Mouse (Mus musculus): ENCODE data around the gene Gm13289. TPM values are rescaled to one million over a fixed set of nuclear protein-coding genes. Genes with fewer than 3 reads are reported as not detected.
"Not testable (repeated sequence)": the region's sequence is repeated elsewhere in the genome, so short reads cannot be mapped to it uniquely, and the experiment has no call there.

Gene Gm13289
- polyA plus RNA-seq, 1 experiment = not detected

GRCm38 (mm10) chr4:88797097-88797496, 20.4 kb downstream of the Gm13289 start, which contains the start of gene Gm13279:
TSS of gene Gm13279 (plus strand) at chr4:88797397.
- H3K79me2 ChIP-seq (ENCODE audit: control insufficient read depth, insufficient read depth); H3K4me3 ChIP-seq (ENCODE audit: insufficient read depth, poor library complexity, severe bottlenecking); H3K36me3 ChIP-seq (ENCODE audit: control insufficient read depth, insufficient read depth); H3K79me3 ChIP-seq (ENCODE audit: low read depth); H3ac ChIP-seq (ENCODE audit: control insufficient read depth, insufficient read length, low read depth); H3K27me3 ChIP-seq (ENCODE audit: control insufficient read depth, insufficient read depth, insufficient read length): not testable (repeated sequence)

GRCm38 (mm10) chr4:88799365-88799764, 22.6 kb downstream of the Gm13289 start, which contains the start of gene Gm13285:
TSS of gene Gm13285 (plus strand) at chr4:88799665.
- not testable (repeated sequence) for H3ac ChIP-seq (ENCODE audit: control insufficient read depth, insufficient read length, low read depth); H3K79me2 ChIP-seq (ENCODE audit: control insufficient read depth, insufficient read depth); H3K79me3 ChIP-seq (ENCODE audit: low read depth); H3K27me3 ChIP-seq (ENCODE audit: control insufficient read depth, insufficient read depth, insufficient read length); H3K4me3 ChIP-seq (ENCODE audit: insufficient read depth, poor library complexity, severe bottlenecking); H3K36me3 ChIP-seq (ENCODE audit: control insufficient read depth, insufficient read depth)

GRCm38 (mm10) chr4:88802954-88803353, 26.2 kb downstream of the Gm13289 start, which contains the start of gene Gm13287:
TSS of gene Gm13287 (plus strand) at chr4:88803254.
- H3K79me2 ChIP-seq (ENCODE audit: control insufficient read depth, insufficient read depth); H3K36me3 ChIP-seq (ENCODE audit: control insufficient read depth, insufficient read depth); H3K27me3 ChIP-seq (ENCODE audit: control insufficient read depth, insufficient read depth, insufficient read length); H3K79me3 ChIP-seq (ENCODE audit: low read depth); H3ac ChIP-seq (ENCODE audit: control insufficient read depth, insufficient read length, low read depth); H3K4me3 ChIP-seq (ENCODE audit: insufficient read depth, poor library complexity, severe bottlenecking): not testable (repeated sequence)

GRCm38 (mm10) chr4:88805231-88805630, 28.5 kb downstream of the Gm13289 start, which contains the start of gene Gm13288:
TSS of gene Gm13288 (plus strand) at chr4:88805531.
- not testable (repeated sequence) for H3K4me3 ChIP-seq (ENCODE audit: insufficient read depth, poor library complexity, severe bottlenecking)

GRCm38 (mm10) chr4:88805761-88806160, 29.0 kb downstream of the Gm13289 start:
- H3K79me2 ChIP-seq (ENCODE audit: control insufficient read depth, insufficient read depth); H3K4me3 ChIP-seq (ENCODE audit: insufficient read depth, poor library complexity, severe bottlenecking); H3ac ChIP-seq (ENCODE audit: control insufficient read depth, insufficient read length, low read depth); H3K79me3 ChIP-seq (ENCODE audit: low read depth); H3K36me3 ChIP-seq (ENCODE audit: control insufficient read depth, insufficient read depth); H3K27me3 ChIP-seq (ENCODE audit: control insufficient read depth, insufficient read depth, insufficient read length): not testable (repeated sequence)

More at GRCm38 (mm10) chr4:88805231-88805630, 28.5 kb downstream of the Gm13289 start, which contains the start of gene Gm13288:
- not testable (repeated sequence) for H3K79me3 ChIP-seq (ENCODE audit: low read depth); H3K36me3 ChIP-seq (ENCODE audit: control insufficient read depth, insufficient read depth); H3ac ChIP-seq (ENCODE audit: control insufficient read depth, insufficient read length, low read depth); H3K79me2 ChIP-seq (ENCODE audit: control insufficient read depth, insufficient read depth); H3K27me3 ChIP-seq (ENCODE audit: control insufficient read depth, insufficient read depth, insufficient read length)

GRCm38 (mm10) chr4:88815928-88816327, 39.2 kb downstream of the Gm13289 start, which contains the start of gene Ifna7:
TSS of gene Ifna7 (plus strand) at chr4:88816228.
- no peak within 1 kb of the TSS for H3ac ChIP-seq (ENCODE audit: control insufficient read depth, insufficient read length, low read depth)
- TF ChIP-seq CTCF (IDR thresholded peaks at IDR 0.05; ENCODE audit: control insufficient read depth, insufficient read depth, insufficient read length) (no peak), MAX (IDR thresholded peaks at IDR 0.05) (no peak), CEBPB (IDR thresholded peaks at IDR 0.05; ENCODE audit: low read depth) (no peak), MYOG (IDR thresholded peaks at IDR 0.05; ENCODE audit: control insufficient read depth, extremely low read depth, insufficient read length) (no peak), FOSL1 (IDR thresholded peaks at IDR 0.05; ENCODE audit: insufficient read depth, low read length, poor library complexity, severe bottlenecking) (no peak), MYOD1 (IDR thresholded peaks at IDR 0.05; ENCODE audit: control insufficient read depth, insufficient read length, low read depth) (no peak), USF1 (IDR thresholded peaks at IDR 0.05; ENCODE audit: low read depth) (no peak)

GRCm38 (mm10) chr4:88819659-88820058, 42.9 kb downstream of the Gm13289 start, which contains the start of gene Ifna11:
TSS of gene Ifna11 (plus strand) at chr4:88819959.
- no peak within 1 kb of the TSS for H3K4me3 ChIP-seq (ENCODE audit: insufficient read depth, poor library complexity, severe bottlenecking)
- no peaks in the 10 kb centered on the region for H3K79me2 ChIP-seq (ENCODE audit: control insufficient read depth, insufficient read depth)
- no peak within 1 kb of the TSS for H3ac ChIP-seq (ENCODE audit: control insufficient read depth, insufficient read length, low read depth)
- H3K27me3 ChIP-seq (ENCODE audit: control insufficient read depth, insufficient read depth, insufficient read length) = peaks cover 13% of the 10 kb centered on the region
- H3K36me3 ChIP-seq (ENCODE audit: control insufficient read depth, insufficient read depth) = no peaks in the 10 kb centered on the region
- no peaks in the 10 kb centered on the region for H3K79me3 ChIP-seq (ENCODE audit: low read depth)
- no peak for TF ChIP-seq MYOG (IDR thresholded peaks at IDR 0.05; ENCODE audit: control insufficient read depth, extremely low read depth, insufficient read length)
- TF ChIP-seq CEBPB (IDR thresholded peaks at IDR 0.05; ENCODE audit: low read depth) = no peak
- no peak for TF ChIP-seq MYOD1 (IDR thresholded peaks at IDR 0.05; ENCODE audit: control insufficient read depth, insufficient read length, low read depth)
- no peak for TF ChIP-seq FOSL1 (IDR thresholded peaks at IDR 0.05; ENCODE audit: insufficient read depth, low read length, poor library complexity, severe bottlenecking)
- TF ChIP-seq MAX (IDR thresholded peaks at IDR 0.05) = no peak
- no peak for TF ChIP-seq USF1 (IDR thresholded peaks at IDR 0.05; ENCODE audit: low read depth)
- TF ChIP-seq CTCF (IDR thresholded peaks at IDR 0.05; ENCODE audit: control insufficient read depth, insufficient read depth, insufficient read length) = no peak

More at GRCm38 (mm10) chr4:88815928-88816327, 39.2 kb downstream of the Gm13289 start, which contains the start of gene Ifna7:
- Histone ChIP-seq H3K79me3 (ENCODE audit: low read depth) (no peaks in the 10 kb centered on the region), H3K79me2 (ENCODE audit: control insufficient read depth, insufficient read depth) (no peaks in the 10 kb centered on the region), H3K36me3 (ENCODE audit: control insufficient read depth, insufficient read depth) (no peaks in the 10 kb centered on the region), H3K27me3 (ENCODE audit: control insufficient read depth, insufficient read depth, insufficient read length) (peaks cover 14% of the 10 kb centered on the region), H3K4me3 (ENCODE audit: insufficient read depth, poor library complexity, severe bottlenecking) (no peak within 1 kb of the TSS)
